Mouse (Mus musculus) kidney, adult 18-20 months (tissue): ENCODE data around the gene Adprh.
"Not testable (repeated sequence)": the region's sequence is repeated elsewhere in the genome, so short reads cannot be mapped to it uniquely, and the experiment has no call there.

Source experiments
- DNase-seq: peaks from one replicate; pipeline ENCODE4 v3.0.0; 2021

Adprh gene

DNA sequence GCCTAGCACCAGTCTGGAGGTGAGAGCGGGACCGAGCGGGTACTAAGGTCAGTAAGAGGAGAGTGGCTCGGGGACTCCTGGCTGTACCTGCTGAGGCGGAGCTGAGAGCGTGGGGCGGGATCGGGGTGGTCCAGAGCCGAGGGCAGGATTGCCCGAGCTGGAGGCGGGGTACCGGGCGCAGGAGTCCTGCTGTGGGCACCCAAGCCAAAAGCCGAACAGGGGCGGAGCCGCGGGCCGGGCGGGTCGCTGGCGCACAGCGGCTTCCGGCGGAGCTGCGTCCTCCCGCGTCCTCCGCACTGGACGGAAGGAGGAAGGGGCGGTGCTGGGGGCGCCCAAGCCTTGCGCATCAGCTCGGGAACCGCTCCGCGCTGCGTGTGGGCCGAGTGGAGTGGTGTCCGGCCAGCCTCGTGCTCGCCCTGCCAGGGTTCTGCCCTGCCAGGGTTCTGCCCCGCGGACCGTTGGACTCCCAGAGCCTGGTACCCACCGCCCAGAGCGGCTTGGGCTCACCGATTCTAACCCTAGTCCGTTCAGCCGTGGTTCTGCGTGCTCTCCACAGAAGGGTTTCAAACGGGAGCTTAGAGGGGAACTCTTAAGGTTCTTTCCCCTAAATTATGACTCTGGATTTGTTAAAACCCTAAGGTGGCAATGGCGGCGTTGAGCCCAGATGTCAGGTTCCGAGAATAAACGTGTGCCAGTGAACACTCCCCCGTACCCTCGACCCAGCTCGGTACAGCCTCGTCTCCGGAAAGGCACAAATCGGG lies at the start of gene Adprh:
Adprh (minus strand) TSS at position 262 of the 761 bp plus-strand sequence.
- peak; percentile 96 for DNase-seq

DNA sequence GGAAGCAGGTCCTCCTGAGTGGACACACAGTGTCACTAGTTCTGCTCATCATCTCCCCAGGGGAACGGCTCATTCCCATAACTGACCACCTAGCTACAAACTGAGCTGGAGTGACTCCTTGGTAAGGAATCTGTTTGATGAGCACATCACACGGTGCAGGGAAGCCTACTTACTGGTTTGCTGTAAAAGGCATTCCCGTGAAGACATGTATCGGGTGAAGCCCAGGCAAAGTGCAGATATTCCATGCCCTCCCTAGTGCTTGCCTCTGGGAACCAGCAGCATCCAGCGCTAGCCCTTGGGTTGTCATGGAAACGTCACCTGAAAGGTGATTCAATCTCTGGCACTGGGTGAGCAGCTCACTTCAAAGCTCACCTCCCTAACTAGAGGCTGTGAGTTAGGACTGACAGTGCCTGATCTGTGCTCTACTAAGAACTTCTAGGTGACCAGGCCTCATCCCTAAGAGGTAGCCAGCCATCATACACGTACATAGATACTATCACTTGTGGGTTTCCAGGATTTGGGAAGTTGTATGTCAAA lies 44.2 kb upstream of the Adprh start:
- DNase-seq = no peak

DNA sequence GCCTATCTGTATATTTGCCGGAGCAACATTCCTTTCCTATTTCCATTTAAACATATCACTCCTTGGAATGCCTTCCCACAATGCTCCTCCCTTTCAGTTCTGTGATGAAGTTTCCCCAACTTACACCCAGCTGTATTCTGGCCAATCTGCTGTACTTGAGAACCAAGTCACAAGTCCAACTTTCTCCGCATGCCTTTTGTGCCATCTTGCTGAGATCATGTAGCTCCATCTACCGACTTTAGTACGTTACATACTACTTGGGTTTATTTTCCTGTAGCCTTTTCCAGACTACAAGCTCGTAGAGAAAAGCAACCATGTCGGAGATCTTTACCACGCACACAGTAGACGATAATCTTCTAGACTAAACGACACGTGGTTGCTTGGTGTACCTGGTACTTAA lies 41.4 kb upstream of the Adprh start:
- DNase-seq = no peak

DNA sequence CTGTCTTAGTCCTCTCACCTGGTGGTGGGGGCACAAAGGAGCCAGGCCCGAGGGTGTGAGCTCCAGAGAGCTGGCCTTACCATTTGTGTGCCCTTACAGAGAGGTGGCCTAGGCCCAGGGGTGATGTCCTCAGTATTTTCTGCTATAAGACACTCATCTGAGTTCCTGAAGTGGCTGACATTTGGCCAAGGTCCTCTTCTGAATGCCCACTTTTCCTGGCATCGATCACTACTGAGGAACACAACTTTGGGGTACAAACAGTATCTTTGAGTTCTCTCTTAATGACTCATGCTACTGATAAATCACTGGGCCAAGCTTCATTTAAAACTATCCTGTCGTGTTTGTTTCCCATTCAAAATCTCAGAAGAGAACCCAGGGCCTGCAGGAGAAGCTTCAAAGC lies 40.0 kb upstream of the Adprh start:
- DNase-seq = no peak

DNA sequence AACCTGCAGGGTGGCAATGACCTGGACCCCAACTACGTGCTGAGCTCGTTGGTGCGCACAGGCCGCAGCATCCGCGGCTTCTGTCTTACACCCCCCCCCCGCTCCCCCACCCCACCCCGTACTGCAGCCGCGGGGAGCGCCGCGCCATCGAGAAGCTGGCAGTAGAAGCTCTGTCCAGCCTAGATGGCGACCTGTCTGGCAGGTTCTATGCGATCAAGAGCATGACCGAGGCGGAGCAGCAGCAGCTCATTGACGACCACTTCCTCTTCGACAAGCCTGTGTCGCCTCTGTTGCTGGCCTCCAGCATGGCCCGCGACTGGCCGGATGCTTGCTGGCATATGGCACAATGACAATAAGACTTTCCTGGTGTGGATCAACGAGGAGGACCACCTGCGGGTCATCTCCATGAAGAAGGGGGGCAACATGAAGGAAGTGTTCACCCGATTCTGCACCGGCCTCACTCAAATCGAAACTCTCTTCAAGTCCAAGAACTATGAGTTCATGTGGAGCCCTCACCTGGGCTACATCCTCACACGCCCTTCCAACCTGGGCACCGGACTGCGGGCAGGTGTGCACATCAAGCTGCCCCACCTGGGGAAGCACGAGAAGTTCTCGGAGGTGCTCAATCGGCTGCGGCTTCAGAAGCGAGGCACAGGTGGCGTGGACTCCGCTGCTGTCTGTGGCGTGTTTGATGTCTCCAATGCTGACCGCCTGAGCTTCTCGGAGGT lies 31.2 kb upstream of the Adprh start:
- DNase-seq = peak; percentile 10

DNA sequence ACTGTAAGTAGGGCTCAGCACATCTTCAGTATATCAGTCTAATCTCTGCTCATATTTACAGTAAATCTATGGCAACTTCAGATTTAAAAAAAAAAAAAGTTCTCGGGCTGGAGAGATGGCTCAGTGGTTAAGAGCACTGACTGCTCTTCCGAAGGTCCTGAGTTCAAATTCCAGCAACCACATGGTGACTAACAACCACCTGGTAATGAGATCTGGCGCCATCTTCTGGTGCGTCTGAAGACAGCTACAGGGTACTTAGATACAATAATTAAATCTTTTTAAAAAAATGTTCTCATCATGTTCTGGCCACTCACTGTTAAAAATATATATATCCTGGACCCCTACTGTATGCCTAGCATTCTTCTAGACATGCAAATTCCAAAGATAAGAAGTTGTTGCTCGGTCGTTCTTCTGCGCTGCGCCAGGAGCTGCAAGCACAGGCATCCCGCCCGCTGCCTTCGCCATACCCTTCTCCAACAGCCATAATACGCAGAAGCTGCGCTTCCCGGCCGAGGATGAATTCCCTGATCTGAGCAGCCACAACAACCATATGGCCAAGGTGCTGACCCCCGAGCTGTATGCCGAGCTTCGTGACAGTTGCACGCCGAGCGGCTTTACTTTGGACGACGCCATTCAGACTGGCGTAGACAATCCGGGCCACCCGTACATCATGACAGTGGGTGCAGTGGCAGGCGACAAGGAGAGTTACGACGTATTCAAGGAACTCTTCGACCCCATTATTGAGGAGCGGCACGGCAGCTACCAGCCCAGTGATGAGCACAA lies 30.5 kb upstream of the Adprh start:
- peak; percentile 25 for DNase-seq

DNA sequence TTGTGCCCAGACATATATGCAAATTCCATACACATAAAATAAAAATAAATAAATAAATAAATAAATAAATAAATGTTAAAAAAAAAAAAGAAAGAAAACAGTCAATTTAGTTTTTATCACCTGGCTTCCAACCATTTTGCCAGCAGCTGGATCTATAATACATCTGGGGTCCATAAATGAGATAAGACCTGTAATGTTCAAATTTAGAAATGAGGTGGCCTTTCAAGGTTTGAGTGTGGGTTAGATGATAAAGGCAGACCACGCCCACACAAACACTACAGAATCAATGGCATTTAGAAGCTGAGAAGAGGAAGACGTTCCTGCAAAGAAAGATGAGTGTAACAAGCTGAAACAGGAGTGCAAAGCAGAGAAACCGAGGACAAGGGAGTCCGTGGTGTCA lies 28.8 kb upstream of the Adprh start:
- no peak for DNase-seq

DNA sequence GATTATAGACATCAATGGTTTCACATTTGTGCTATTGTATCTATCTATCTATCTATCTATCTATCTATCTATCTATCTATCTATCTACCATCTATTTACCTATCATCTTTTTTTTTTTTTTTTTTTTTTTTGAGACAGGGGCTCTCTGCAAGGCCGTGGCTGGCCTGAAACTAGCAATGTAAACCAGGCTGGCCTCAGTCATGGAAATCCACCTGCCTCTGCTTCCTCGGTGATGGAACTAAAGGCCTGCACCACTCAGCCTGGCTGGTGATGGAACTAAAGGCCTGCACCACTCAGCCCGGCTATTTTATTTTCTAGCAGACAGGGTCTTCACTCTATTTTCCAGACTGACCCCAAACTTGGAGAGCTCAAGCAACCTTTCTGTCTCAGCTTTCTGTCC lies 25.8 kb upstream of the Adprh start:
- no peak for DNase-seq

DNA sequence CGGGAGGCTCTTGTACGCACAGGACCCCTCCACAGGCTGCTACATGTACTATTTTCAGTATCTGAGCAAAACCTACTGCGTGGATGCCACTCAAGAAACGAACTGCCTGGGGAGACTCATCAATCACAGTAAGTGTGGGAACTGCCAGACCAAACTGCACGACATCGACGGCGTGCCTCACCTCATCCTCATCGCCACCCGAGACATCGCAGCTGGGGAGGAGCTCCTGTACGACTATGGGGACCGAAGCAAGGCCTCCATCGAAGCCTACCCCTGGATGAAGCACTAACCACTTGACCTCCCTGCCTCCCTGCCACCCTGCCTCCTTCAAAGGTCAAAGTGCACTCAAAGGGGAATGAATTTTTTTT lies 24.7 kb upstream of the Adprh start:
- not testable (repeated sequence) for DNase-seq

DNA sequence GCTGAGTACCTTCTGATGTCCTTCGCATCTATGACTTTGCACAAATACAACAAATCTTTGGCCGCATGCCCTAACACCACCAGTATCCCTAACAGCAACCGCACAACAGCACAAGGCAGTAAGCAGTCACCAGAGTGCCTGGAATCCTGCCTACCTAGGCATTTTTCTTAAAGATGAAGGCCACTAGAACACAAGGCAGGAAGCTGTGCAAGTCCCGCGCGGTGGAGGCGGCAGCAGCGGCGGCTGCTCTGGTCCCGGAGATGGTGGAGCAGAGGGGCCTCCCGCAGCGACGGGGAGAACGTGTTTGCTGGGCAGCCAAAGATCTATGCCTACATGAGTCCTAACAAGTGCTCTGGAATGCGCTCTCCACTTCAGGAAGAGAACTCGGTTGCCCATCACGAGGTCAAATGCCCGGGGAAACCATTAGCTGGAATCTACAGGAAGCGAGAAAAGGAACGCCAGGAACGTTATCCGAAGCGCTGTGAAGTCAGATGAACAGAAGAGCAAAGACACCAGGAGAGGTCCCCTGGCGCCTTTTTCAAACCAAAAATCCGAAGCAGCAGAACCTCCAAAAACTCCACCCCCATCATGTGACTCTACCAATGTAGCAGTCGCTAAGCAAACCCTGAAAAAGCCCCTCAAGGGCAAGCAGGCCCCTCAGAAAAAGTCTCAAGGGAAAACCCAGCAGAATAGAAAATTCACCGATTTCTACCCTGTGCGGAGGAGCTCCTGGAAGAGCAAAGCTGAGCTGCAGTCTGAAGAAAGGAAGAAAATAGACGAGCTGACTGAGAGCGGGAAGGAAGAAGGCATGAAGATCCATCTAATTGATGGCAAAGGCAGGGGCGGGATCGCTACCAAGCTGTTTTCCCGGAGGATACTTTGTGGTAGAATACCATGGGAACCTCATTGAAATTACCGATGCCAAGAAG lies 24.1 kb upstream of the Adprh start:
- DNase-seq = peak; percentile 49

DNA sequence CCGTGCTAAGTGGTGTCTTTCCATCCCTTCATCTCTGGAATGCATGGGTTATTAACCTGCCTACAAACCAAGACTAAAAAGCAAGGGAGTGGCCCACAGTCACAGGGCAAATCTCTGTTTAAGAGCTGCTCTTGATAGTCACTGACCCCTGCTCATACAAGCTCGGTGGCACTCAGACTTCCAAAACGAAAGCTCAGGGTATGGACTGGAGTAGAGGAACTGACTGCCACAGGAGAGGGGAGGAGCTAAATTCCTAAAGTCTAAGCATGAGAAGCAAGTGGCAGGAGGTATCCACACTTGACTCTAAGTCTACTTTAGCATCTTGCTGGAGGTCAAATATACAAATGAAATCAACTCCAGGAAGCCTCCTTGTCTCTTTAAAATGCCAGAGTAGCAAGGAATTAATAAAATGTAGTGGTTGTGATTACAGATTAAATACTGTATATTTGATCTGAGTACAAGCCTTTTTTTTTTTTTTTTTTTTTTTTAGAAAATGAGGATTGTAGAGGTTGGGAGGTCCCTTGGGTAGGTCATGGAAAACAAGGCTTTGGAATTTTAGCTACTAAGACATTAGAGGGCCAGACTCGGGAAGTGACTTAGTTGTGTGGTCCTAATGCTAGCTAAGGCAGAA lies 23.3 kb upstream of the Adprh start:
- DNase-seq = no peak

DNA sequence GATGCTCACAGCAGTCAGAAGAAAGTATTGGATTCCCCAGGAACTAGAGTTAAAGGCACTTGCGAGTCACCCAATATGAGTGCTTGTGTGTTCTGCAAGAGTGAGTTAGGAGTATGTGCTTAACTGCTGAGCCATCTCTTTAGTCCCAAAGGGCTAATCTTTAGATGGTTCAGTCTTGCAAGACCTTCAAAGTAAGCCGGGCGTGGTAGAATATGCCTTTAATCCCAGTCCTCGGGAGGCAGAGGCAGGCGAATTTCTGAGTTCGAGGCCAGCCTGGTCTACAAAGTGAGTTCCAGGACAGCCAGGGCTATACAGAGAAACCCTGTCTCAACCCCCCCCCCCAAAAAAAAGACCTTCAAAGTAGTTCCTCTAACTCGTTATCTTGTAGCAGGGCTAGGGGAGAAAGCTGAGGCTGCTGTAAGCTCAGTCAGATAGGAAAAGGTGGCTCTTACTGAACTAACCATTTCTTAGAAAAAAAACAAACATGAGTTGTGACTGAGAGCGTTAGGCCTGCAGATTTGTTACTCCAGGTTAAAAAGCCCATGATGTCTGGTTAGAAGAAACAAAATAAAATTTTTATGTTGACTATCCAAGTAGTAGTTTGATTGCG lies 22.3 kb upstream of the Adprh start:
- no peak for DNase-seq

DNA sequence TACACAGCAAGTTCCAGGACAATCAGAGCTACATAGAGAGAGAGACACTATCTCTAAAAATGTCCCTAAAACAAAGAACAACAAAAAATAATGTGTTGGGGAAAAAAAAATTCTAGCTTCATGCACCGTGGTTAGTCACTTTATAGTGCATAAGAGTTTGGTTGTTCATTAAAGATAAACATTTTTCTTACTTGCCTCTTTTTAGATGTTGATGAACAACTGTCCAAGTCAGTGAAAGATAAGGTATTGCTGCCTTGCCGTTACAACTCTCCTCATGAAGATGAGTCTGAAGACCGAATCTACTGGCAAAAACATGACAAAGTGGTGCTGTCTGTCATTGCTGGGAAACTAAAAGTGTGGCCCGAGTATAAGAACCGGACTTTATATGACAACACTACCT lies 21.2 kb upstream of the Adprh start:
- no peak for DNase-seq

DNA sequence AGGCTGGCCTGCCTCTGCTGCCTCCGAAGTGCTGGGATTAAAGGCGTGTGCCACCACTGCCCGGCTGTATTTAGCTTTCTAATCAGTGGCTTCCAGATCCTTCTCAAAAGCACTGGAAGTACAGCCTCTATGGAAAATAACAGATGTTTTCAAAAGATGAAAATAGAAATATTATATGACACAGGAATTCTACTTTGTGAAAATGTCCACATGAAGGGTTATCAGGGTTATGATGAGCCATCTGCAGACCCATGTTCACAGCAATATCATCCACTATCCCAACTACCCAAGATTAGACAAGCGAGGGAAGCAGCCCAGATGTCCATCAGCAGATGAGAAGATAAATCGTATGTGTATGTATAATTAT lies 20.0 kb upstream of the Adprh start:
- no peak for DNase-seq

DNA sequence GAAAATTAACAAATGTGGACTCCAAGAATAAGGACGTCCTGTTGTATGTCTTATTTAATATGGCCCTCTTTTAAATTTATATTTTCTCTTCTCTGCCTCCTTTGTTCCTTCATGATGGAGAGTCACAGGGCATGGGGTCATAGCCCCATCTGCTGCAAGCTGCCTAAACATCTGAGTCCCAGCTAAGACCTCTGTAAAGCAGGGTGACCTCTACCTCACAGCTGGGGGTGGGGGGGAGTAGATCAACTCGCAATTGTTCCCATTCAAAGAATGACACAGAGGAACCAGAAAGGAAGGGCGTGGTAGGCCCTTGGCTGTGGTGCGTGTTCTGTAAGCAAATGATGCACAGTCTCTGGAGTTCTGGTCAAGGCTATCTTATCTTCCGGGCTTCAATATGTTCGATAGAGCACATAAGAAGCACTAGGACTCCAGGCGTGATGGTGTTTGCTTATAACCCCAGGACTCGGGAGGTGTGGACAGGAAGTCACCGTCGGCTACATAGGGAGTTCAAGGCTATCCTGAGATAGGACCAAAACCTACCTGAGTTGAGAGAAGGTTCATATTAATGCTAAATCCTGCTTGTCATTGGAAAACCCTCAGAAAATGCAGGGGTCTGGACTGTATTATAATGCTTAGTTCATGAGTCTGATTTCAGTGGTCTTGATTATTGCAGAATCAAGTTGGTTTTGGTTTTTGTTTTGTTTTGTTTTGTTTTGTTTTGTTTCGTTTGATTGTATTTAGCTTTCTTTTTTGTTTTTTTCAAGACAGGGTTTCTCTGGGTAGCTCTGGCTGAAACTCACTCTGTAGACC lies 19.4 kb upstream of the Adprh start:
- DNase-seq = no peak

DNA sequence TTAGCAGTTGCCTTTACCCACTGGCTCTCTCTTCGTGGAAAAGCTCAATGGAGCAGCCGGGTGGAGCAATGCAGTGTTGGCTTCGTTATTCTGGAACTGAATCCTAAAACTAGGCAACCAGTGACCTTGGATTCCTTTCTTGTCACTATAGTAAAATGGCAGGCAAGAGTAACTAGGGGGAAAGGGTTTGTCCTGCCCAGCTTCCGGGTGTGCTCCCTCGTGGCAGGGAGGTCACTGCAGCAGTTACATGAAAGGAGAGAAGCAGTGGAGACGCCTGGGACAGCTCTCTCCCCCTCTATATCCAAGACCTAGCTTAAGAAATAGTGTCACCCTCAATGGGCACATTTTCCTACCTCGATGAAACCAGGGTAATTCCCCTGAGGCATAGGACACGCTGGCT lies 16.9 kb upstream of the Adprh start:
- no peak for DNase-seq

DNA sequence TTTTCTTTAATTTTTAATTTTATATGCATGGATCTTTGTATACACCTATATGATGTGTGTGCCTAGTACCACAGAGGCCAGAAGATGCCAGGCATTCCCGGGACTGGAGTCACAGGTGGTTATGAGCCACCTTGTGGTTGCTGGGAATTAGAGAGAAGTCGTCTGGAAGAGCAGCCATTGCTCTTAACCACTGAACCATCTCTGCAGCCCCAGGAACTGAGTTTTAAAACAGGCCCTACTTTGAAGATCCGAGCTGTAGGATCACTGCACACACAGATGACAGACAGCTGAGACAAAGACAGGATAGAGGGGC lies 16.2 kb upstream of the Adprh start:
- peak; percentile 8 for DNase-seq

DNA sequence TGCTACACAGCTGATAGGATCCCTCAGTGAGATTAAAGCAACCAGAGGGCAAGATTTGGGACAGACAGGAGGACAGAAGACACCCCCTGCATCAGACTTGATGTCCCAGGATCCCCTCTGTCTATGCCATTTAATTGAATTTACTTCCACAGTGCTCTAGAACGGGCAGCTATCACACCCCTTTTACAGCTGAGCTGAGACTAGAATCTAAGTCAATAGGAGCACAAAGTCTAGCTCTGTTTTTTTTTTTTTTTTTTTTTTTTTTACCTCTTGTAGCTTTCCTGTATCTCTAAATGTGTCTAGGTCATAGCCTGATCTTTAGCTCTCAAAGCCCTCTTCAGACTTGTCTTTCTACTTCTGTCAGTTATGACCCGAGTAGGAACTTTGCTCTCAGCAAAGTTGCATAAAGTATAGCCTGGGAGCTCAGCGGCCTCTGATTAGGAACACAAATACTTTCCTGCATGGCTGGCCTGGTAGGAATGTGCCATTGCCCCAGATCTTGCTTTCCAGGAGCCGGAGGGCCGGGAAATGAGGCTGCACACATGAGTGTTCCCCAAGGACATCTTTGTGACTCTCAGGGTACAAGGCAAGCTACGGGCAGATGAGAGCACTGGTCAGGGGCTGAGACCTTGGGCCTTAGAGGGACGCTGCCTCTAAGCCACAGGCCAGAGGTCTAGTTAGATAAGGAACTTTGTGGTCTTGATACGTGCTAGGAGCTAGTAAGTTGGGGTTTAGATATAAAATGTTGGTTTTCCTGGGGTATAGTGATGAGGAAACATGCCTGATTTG lies 15.6 kb upstream of the Adprh start:
- peak; percentile 7 for DNase-seq

DNA sequence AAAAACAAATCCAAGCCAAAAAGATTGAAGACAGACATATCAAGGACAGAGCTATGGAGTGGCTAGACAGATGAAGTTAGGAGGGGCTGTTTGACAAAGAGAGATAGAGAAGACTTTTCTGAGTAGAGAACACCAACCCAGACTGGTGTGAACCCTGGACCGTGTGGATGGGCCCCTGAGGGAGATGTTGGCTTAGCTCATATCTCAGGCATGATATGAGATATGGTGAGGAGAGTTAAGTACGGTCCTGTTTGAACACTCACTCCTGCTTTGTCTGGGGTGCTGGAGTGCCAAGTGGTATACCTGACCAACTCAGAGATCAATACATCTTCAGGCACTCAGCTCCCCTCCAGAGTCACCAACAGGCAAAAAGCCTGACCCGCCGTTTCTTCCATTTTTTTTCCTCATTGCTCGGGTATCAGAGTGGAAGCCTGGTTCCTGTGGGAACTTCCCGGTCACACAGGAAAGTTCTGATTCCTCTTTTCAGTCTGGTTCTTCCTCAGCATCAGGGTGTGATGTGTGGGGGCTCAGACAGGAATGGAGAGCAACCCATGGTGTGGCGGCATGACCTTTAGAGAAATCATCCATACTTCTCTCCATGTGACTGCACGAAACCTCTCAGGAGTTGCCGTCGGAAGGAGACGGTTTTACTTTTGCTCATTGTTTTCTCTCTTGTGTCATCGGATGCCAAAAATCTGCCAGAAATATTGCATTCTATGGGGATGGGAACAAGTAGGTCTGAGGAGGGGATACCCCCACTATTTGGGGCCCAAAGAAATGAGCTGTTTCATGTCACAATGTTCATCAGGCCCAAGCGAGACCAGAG lies 14.8 kb upstream of the Adprh start:
- no peak for DNase-seq
